In genomic region chr2:102185951-102186561, GRCm38 (mm10) we compare ENCODE assay signal across 8 mouse cellular contexts. TPM values are rescaled to one million over a fixed set of nuclear protein-coding genes. Genes with fewer than 3 reads are reported as not detected.
DNase-seq lines count a peak whose midpoint lies in the region; ATAC-seq and TF ChIP-seq lines count a peak whose summit lies in the region.

TSS of gene Ldlrad3 (minus strand) at chr2:102186385.

- H3K27me3 ChIP-seq in intestine, postnatal 0 days (replicated peaks; ENCODE audit: control insufficient read depth, insufficient read depth, low read length): no peaks in the 10 kb centered on the region
- peaks cover 3% of the 10 kb centered on the region; the same call in 1 of the 2 replicates for H3K27me3 ChIP-seq in midbrain, embryonic 10.5 days (ENCODE audit: low read depth, poor library complexity, severe bottlenecking)

- DNase-seq in adrenal gland, adult 8-10 months: peak; percentile 87
- DNase-seq in embryo, embryonic 9.5 days (ENCODE audit: extremely low spot score): peak; percentile 98
- DNase-seq in gastrocnemius, postnatal 4 days (ENCODE audit: low spot score in 2 of 2): peak; percentile 91 to 92
- DNase-seq in left cerebral cortex, postnatal 36 days (ENCODE audit: low spot score in 2 of 2): peak; percentile 84 to 86
- peak; percentile 95 for DNase-seq in midbrain, embryonic 10.5 days (ENCODE audit: low spot score)
- DNase-seq in right cerebral cortex, postnatal 36 days (ENCODE audit: low spot score in 2 of 2): peak; percentile 61 to 65
- DNase-seq in yolk sac, embryonic 10.5 days (ENCODE audit: low spot score): peak; percentile 95

- H3K9me3 ChIP-seq in intestine, postnatal 0 days (ENCODE audit: control insufficient read depth): no peaks in the 10 kb centered on the region
- H3K9me3 ChIP-seq in midbrain, embryonic 10.5 days (replicated peaks): no peaks in the 10 kb centered on the region

- under 1% methylated on average over 71 of the region's 77 CpGs for WGBS in intestine, postnatal 0 days
- under 1% methylated on average over 73 of the region's 77 CpGs for WGBS in midbrain, embryonic 10.5 days

- H3K4me3 ChIP-seq in intestine, postnatal 0 days (ENCODE audit: low read depth, low read length): peak within 1 kb of the TSS; percentile 78
- peak within 1 kb of the TSS; percentile 79 for H3K4me3 ChIP-seq in midbrain, embryonic 10.5 days

- ATAC-seq in intestine, postnatal 0 days: peak; percentile 92

- no peaks in the 10 kb centered on the region for H3K36me3 ChIP-seq in intestine, postnatal 0 days (ENCODE audit: control insufficient read depth, insufficient read depth)
- H3K36me3 ChIP-seq in midbrain, embryonic 10.5 days: no peaks in the 10 kb centered on the region

- H3K4me2 ChIP-seq in intestine, postnatal 0 days (replicated peaks; ENCODE audit: low read depth): peak within 1 kb of the TSS; percentile 97

- peak within 1 kb of the TSS; percentile 67 for H3K9ac ChIP-seq in intestine, postnatal 0 days (ENCODE audit: low read depth, low read length)

- intact Hi-C loops in left cerebral cortex, postnatal 36 days (cut with DNase I): loop anchor here (5.0 kb wide), 3 partner anchors 54 to 216 kb away; no protein-coding TSS in a partner anchor

- TF ChIP-seq CTCF in intestine, postnatal 0 days (IDR thresholded peaks at IDR 0.05; ENCODE audit: low read depth): no peak; the same call in 1 of the 2 replicates

- no peaks in the 10 kb centered on the region for H3K4me1 ChIP-seq in intestine, postnatal 0 days (replicated peaks; ENCODE audit: control insufficient read depth, insufficient read depth, low read length)
- peaks cover 42% of the 10 kb centered on the region for H3K4me1 ChIP-seq in midbrain, embryonic 10.5 days

- H3K27ac ChIP-seq in intestine, postnatal 0 days (ENCODE audit: low read depth, low read length): peak within 1 kb of the TSS; percentile 74
- H3K27ac ChIP-seq in midbrain, embryonic 10.5 days (replicated peaks): peak within 1 kb of the TSS; percentile 98

RNA-seq across cellular contexts. Expression of gene Ldlrad3, which starts in this region (rescaled TPM):
- 1 to 10 TPM; 6.3 to 7.4 (median 7.0) TPM for total RNA-seq in adrenal gland, adult 8-10 months (2022)
- 10 to 100 TPM; 26.3 to 27.1 TPM for total RNA-seq in gastrocnemius, postnatal 4 days (2021)
- polyA plus RNA-seq in intestine, postnatal 0 days (2015; fragmentation: Nextera tagmentation; extraction: Ambion mirVana): 4.3 and 4.5 TPM in 2 replicates
- total RNA-seq in left cerebral cortex, postnatal 36 days (2021): 1 to 10 TPM; 8.9 to 9.9 TPM
- 55.8 and 64.8 TPM in 2 replicates for polyA plus RNA-seq in midbrain, embryonic 10.5 days (2016; fragmentation: Nextera tagmentation; extraction: Ambion mirVana)

Comparison
In these comparisons a context has a peak if more than half of its experiments do, and no peak if none do; other contexts are left out.
1. Peak in every context shown above with its lines: DNase-seq, ATAC-seq, H3K4me3 ChIP-seq and H3K27ac ChIP-seq.
2. RNA of gene Ldlrad3 (polyA plus RNA-seq): 55.8 to 64.8 TPM in midbrain, embryonic 10.5 days; 4.3 to 4.5 TPM in intestine, postnatal 0 days; every median in the first group is over 10 times any median in the second.